Mouse (Mus musculus) myocyte (in vitro differentiated cells): ENCODE results near the gene Gpr62. TPM values are rescaled to one million over a fixed set of nuclear protein-coding genes. Genes with fewer than 3 reads are reported as not detected.

Experiments used
- H3K27me3 ChIP-seq: one replicate; pipeline ENCODE4 v1.6.1; 2011; ENCODE audit not compliant: control insufficient read depth, insufficient read depth, insufficient read length
- H3K36me3 ChIP-seq: one replicate; pipeline ENCODE4 v1.6.1; 2011; ENCODE audit not compliant: control insufficient read depth, insufficient read depth
- H3K4me2 ChIP-seq: one replicate; pipeline ENCODE4 v1.6.1; 2011; ENCODE audit warnings: low read depth, control low read depth
- H3K4me3 ChIP-seq: one replicate; pipeline ENCODE4 v1.5.1; 2011; ENCODE audit warnings: mild to moderate bottlenecking, control low read depth, moderate library complexity
- H3K79me2 ChIP-seq: one replicate; pipeline ENCODE4 v1.6.1; 2011; ENCODE audit not compliant: control insufficient read depth, insufficient read depth
- H3ac ChIP-seq: one replicate; pipeline ENCODE4 v1.6.1; 2011; ENCODE audit not compliant: control insufficient read depth, insufficient read length
- CEBPB ChIP-seq: IDR thresholded peaks from 2 replicates; pipeline ENCODE4 v1.6.1; 2011; ENCODE audit warnings: mild to moderate bottlenecking, moderate library complexity; ENCODE audit not compliant: poor library complexity, insufficient read depth, severe bottlenecking
- E2F4 ChIP-seq: IDR thresholded peaks from one replicate; pipeline ENCODE4 v1.6.1; 2011; ENCODE audit warnings: mild to moderate bottlenecking, control low read depth, moderate library complexity; ENCODE audit not compliant: insufficient read depth
- MAX ChIP-seq: IDR thresholded peaks from one replicate; pipeline ENCODE4 v1.6.1; 2011; ENCODE audit warnings: low read depth, mild to moderate bottlenecking, control low read depth
- MYOD1 ChIP-seq, 3 experiments: IDR thresholded peaks; one replicate each; pipeline ENCODE4 v1.6.1; 2011; ENCODE audit warnings: control low read depth in 2 of 3, low read depth in 2 of 3, mild to moderate bottlenecking in 2 of 3, moderate library complexity in 1 of 3; ENCODE audit not compliant: insufficient read length in 2 of 3, control insufficient read depth in 1 of 3
- MYOG ChIP-seq, 3 experiments: IDR thresholded peaks; one replicate each; pipeline ENCODE4 v1.6.1; 2011; ENCODE audit warnings: control low read depth in 2 of 3, low read depth in 2 of 3, mild to moderate bottlenecking in 2 of 3; ENCODE audit not compliant: insufficient read length in 2 of 3, control insufficient read depth in 1 of 3, insufficient read depth in 1 of 3
- POLR2A ChIP-seq: IDR thresholded peaks from one replicate; pipeline ENCODE4 v1.6.1; 2011; ENCODE audit warnings: low read depth, mild to moderate bottlenecking, control low read depth, moderate library complexity; ENCODE audit not compliant: insufficient read length
- POLR2AphosphoS2 ChIP-seq: IDR thresholded peaks from one replicate; pipeline ENCODE4 v1.6.1; 2011; ENCODE audit warnings: low read depth, control low read depth; ENCODE audit not compliant: insufficient read length
- REST ChIP-seq: IDR thresholded peaks from one replicate; pipeline ENCODE4 v1.6.1; 2011; ENCODE audit warnings: mild to moderate bottlenecking, control low read depth, moderate library complexity; ENCODE audit not compliant: insufficient read depth, insufficient read length
- SRF ChIP-seq: IDR thresholded peaks from one replicate; pipeline ENCODE4 v1.6.1; 2011; ENCODE audit warnings: low read depth; ENCODE audit not compliant: control insufficient read depth, insufficient read length
- TCF12 ChIP-seq: IDR thresholded peaks from one replicate; pipeline ENCODE4 v1.6.1; 2011; ENCODE audit warnings: mild to moderate bottlenecking, control low read depth; ENCODE audit not compliant: poor library complexity, insufficient read depth, severe bottlenecking
- TCF3 ChIP-seq: IDR thresholded peaks from one replicate; pipeline ENCODE4 v1.6.1; 2011; ENCODE audit warnings: low read depth, control low read depth; ENCODE audit not compliant: insufficient read length
- USF1 ChIP-seq: IDR thresholded peaks from one replicate; pipeline ENCODE4 v1.6.1; 2011; ENCODE audit warnings: low read depth, mild to moderate bottlenecking, control low read depth, moderate library complexity
- polyA plus RNA-seq: library from polyadenylated mRNA; unstranded; fragments of >200 nt; fragmentation: generic; extraction: Trizol; gene quantifications from one replicate; pipeline ENCODE4 v1.2.1, GENCODE M21; 2012; ENCODE audit warnings: missing spikeins

Gene Gpr62
- polyA plus RNA-seq, 1 experiment, result 0.46 TPM

GRCm38 (mm10) chr9:106460401-106461025 is 5.2 kb downstream of the Gpr62 start:
- H3K4me3 ChIP-seq, result no peak overlapping the region
- peaks cover 13% of the 10 kb centered on the region for H3K36me3 ChIP-seq
- no peak overlapping the region for H3K4me2 ChIP-seq

DNA sequence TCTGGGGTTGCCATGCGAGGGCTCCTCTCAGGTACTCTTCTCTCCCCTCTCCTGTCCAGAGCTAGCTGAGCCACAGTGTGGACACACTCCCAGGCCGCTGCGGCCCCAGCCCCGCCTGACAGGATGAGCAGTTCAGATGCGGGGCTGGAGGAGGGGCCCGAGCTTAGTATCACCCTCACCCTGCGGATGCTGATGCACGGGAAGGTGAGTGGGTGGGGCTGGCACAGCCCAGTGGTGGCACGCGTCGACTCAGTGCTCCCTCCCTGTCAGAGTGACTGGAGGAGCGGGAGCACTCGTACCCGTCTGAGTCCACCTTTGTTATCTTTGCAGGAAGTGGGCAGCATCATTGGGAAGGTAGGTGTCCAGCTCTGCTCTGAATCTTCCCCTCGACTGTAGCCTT is 5.8 kb downstream of the Gpr62 start:
- Histone ChIP-seq H3K36me3 (peaks cover 13% of the 10 kb centered on the region), H3ac (no peak overlapping the region)
- no peak for TF ChIP-seq MYOD1 (IDR thresholded peaks at IDR 0.05; ENCODE audit: control insufficient read depth in 1 of 3, insufficient read length in 2 of 3, low read depth in 2 of 3)
- TF ChIP-seq POLR2A, result peak; percentile 20
- TF ChIP-seq POLR2AphosphoS2, result peak; percentile 52

More at GRCm38 (mm10) chr9:106460401-106461025, 5.2 kb downstream of the Gpr62 start:
- Histone ChIP-seq H3K79me2 (peaks cover 48% of the 10 kb centered on the region), H3ac (no peak overlapping the region), H3K27me3 (no peaks in the 10 kb centered on the region)
- TF ChIP-seq POLR2AphosphoS2, result peak; percentile 56
- TF ChIP-seq TCF12, result no peak

GRCm38 (mm10) chr9:106457920-106458319 is 7.8 kb downstream of the Gpr62 start:
- H3K4me3 ChIP-seq, result no peak overlapping the region
- peaks cover 63% of the 10 kb centered on the region for H3K79me2 ChIP-seq
- peak overlapping the region; percentile 95 for H3K4me2 ChIP-seq
- TF ChIP-seq POLR2AphosphoS2, result peak; percentile 18
- no peak for TF ChIP-seq USF1
- no peak for TF ChIP-seq TCF3
- no peak for TF ChIP-seq CEBPB
- H3K36me3 ChIP-seq, result peaks cover 8% of the 10 kb centered on the region
- no peak overlapping the region for H3ac ChIP-seq
- H3K27me3 ChIP-seq, result no peaks in the 10 kb centered on the region

More for the DNA sequence above, 5.8 kb downstream of the Gpr62 start:
- Histone ChIP-seq H3K4me2 (no peak overlapping the region), H3K27me3 (no peaks in the 10 kb centered on the region), H3K4me3 (no peak overlapping the region), H3K79me2 (peaks cover 53% of the 10 kb centered on the region)

DNA sequence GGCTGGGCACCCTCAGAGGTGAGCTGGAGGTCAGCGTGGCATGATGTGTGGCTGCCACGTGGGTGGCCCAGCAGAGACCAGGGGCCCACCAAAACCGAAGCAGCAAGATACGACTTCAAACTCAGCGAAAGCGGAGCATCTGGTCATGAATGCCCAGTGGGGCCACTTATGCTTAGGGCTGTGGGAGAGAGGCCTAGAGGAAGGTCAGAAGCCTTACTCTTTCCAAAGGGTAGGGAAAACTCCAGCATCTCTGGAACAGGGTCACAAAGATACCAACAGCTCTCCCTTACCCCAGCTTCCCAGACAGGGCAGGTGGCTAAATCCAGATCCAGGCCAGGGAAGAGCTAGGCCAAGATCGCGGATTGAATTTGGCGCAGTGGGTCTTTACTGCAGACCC is 8.6 kb downstream of the Gpr62 start:
- peaks cover 8% of the 10 kb centered on the region for H3K36me3 ChIP-seq
- H3K79me2 ChIP-seq, result peaks cover 63% of the 10 kb centered on the region
- no peaks in the 10 kb centered on the region for H3K27me3 ChIP-seq
- peak overlapping the region; percentile 95 for H3K4me2 ChIP-seq
- H3K4me3 ChIP-seq, result peak overlapping the region; percentile 75
- H3ac ChIP-seq, result peak overlapping the region; percentile 50
- TF ChIP-seq TCF3 (no peak), MYOD1 (IDR thresholded peaks at IDR 0.05; ENCODE audit: control insufficient read depth in 1 of 3, insufficient read length in 2 of 3, low read depth in 2 of 3) (no peak), REST (no peak), CEBPB (no peak), USF1 (no peak), POLR2A (peak; percentile 12)

- H3K4me3 ChIP-seq, result peak overlapping the region; percentile 75
- H3K36me3 ChIP-seq, result peaks cover 8% of the 10 kb centered on the region
- H3K4me2 ChIP-seq, result peak overlapping the region; percentile 95
- TF ChIP-seq POLR2A, result peak; percentile 34
- peak; percentile 38 for TF ChIP-seq POLR2AphosphoS2
- TF ChIP-seq MYOD1 (IDR thresholded peaks at IDR 0.05; ENCODE audit: control insufficient read depth in 1 of 3, insufficient read length in 2 of 3, low read depth in 2 of 3), result peak in 2 of 3 experiments; percentile 92 to 96
- no peak for TF ChIP-seq REST
- TF ChIP-seq CEBPB, result no peak
- peak; percentile 54 for TF ChIP-seq TCF3
- no peak for TF ChIP-seq USF1
- TF ChIP-seq E2F4, result no peak
- TF ChIP-seq TCF12, result peak; percentile 71
- TF ChIP-seq MAX, result no peak
- TF ChIP-seq MYOG (IDR thresholded peaks at IDR 0.05; ENCODE audit: control insufficient read depth in 1 of 3, insufficient read depth in 1 of 3, insufficient read length in 2 of 3, low read depth in 2 of 3), result peak; percentile 18 to 97 (median 86)
- no peak for TF ChIP-seq SRF
- H3K79me2 ChIP-seq, result peaks cover 63% of the 10 kb centered on the region
- H3K27me3 ChIP-seq, result no peaks in the 10 kb centered on the region
- peak overlapping the region; percentile 50 for H3ac ChIP-seq
Observed at GRCm38 (mm10) chr9:106456325-106457162, 9.2 kb downstream of the Gpr62 start.
